Mouse (Mus musculus): ENCODE measurements around the gene Btbd35f4.
"Not testable (repeated sequence)": the region's sequence is repeated elsewhere in the genome, so short reads cannot be mapped to it uniquely, and the experiment has no call there.

The Btbd35f4 gene

GRCm38 (mm10) chrX:4800196-4800595 is at the start of gene Btbd35f4:
TSS of gene Btbd35f4 (plus strand) at chrX:4800496.
- DNase-seq: not testable (repeated sequence)

GRCm38 (mm10) chrX:4840016-4840415 is 39.7 kb downstream of the Btbd35f4 start:
- DNase-seq: not testable (repeated sequence)
